Mouse (Mus musculus): ENCODE data around the gene D10Wsu102e. TPM values are rescaled to one million over a fixed set of nuclear protein-coding genes. Genes with fewer than 3 reads are reported as not detected.
"Not testable (repeated sequence)": the region's sequence is repeated elsewhere in the genome, so short reads cannot be mapped to it uniquely, and the experiment has no call there.

The D10Wsu102e gene
- polyA plus RNA-seq, 1 experiment: 0.54 TPM

DNA sequence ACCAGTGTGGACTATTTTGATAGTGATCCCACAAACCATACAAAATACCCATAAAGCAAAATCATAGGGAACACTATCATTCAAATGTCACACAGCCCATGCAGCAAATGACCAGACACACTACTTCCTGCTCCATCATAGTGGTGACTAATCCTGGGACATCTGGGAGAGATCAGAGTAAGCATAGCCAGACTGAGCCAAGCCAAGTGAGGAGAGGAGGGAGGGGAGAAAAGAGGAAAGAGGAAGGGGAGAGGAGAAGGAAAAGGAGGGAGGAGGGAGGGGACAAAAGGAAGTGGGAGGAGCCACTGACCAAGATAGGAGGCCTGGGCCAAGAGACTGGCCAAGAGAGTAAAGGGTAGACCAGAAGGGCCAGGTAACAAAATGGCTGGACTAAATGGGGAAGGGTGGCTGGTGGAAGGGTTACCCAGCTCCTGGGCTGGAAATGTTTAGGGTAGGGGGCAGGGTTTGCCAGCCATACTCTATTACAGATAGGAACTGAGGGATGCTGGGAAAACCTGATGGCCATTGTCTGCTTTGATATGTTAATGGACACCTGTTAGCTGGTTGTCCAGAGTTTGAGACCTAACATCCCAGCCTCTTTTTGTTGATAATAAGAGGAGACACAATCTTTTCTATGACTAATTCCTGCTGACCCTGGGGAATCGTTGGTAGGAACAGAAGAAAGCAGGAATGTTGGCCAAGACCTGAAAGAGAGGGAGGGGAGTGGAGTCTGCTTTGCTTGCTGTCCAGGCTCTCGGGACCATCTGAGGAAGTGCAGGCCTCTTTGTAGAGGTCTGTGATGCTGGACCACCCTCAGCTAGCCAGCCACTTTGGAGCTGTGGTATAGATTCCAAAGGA lies 16.0 kb upstream of the D10Wsu102e start:
- H3K4me1 ChIP-seq (ENCODE audit: control insufficient read depth, insufficient read depth, low read length): peaks cover 33% of the 10 kb centered on the region
- TF ChIP-seq CTCF (IDR thresholded peaks at IDR 0.05; ENCODE audit: low read depth, low read length) (no peak), POLR2A (IDR thresholded peaks at IDR 0.05; ENCODE audit: borderline replicate concordance, low read depth, low read length) (no peak)
- no peak overlapping the region for H3K4me3 ChIP-seq (ENCODE audit: insufficient read depth, low read length)
- peak overlapping the region; percentile 91 for H3K27ac ChIP-seq (ENCODE audit: insufficient read depth, low read depth, low read length)

DNA sequence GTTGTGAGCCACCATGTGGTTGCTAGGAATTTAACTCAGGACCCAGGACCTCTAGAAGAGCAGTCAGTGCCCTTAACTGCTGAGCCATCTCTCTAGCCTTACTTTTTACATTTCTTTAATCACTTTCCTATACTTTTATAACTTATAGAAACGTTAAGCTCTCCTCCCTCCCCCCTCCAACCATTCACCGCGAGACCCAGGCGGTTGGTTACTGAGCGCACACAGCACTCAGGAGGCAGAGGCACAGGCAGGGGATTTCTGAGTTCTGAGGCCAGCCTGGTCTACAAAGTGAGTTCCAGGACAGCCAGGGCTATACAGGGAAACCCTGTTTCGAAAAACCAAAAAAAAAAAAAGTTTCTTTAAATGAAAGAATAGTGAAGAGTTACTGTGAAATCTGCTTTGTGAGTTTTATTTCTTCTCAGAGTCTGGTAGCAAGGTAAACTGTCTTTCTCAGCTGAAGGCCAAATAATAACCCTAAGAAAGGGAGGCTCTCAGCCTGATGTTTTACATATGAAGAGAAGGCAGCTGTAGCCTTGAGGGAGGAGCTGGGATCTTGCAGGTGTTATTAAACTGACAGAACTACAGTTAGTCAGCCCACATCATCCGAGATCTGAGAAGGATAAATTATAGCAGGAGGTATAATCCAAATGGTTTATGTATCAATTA lies 14.2 kb upstream of the D10Wsu102e start:
- H3K27ac ChIP-seq (ENCODE audit: insufficient read depth, low read depth, low read length): no peak overlapping the region
- TF ChIP-seq CTCF (IDR thresholded peaks at IDR 0.05; ENCODE audit: low read depth, low read length) (no peak), POLR2A (IDR thresholded peaks at IDR 0.05; ENCODE audit: borderline replicate concordance, low read depth, low read length) (no peak)

DNA sequence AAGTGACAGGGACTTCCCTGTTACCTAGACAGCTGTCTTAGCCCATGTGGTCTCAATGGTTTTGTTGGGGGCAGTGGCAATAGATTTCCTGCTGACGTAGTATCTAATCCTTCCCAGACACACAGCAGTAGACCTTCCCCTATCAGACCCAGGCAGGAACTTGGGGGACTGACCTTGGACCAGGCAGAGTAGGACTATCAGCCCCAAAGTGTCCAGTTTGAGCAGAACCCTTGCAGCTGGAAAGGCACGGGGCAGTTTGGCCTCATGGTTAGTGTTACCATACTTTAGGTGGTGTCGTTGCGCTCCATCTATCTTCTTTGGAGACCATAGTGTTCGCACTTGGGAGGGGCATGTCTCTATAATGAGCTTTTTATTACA lies 13.7 kb upstream of the D10Wsu102e start:
- Histone ChIP-seq H3K4me1 (ENCODE audit: control insufficient read depth, insufficient read depth, low read length) (peaks cover 32% of the 10 kb centered on the region), H3K27ac (ENCODE audit: insufficient read depth, low read depth, low read length) (no peak overlapping the region), H3K4me3 (ENCODE audit: insufficient read depth, low read length) (no peak overlapping the region)
- TF ChIP-seq CTCF (IDR thresholded peaks at IDR 0.05; ENCODE audit: low read depth, low read length) (no peak), POLR2A (IDR thresholded peaks at IDR 0.05; ENCODE audit: borderline replicate concordance, low read depth, low read length) (no peak)

More for the DNA sequence above, 14.2 kb upstream of the D10Wsu102e start:
- peaks cover 33% of the 10 kb centered on the region for H3K4me1 ChIP-seq (ENCODE audit: control insufficient read depth, insufficient read depth, low read length)
- no peak overlapping the region for H3K4me3 ChIP-seq (ENCODE audit: insufficient read depth, low read length)

DNA sequence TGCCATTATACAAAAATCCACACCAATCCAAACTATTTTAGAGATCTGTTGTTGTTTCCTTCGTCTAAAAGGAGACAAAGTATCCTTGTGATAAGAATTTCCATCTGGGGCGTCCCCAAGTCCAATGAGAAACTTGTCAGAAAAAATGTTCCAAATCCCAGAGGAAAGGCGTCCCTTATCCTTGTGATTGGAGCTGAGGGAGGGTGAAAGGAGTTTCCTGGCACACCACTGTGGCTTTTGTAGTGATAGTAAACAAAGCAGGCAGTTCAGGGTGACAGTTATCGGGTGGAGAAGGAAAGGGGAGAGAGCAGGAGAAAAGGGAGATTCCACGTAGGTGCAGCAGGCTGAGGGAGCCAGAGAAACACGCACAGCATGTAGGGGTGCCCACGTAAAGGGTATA lies 12.5 kb upstream of the D10Wsu102e start:
- Histone ChIP-seq H3K27ac (ENCODE audit: insufficient read depth, low read depth, low read length) (no peak overlapping the region), H3K4me1 (ENCODE audit: control insufficient read depth, insufficient read depth, low read length) (peaks cover 20% of the 10 kb centered on the region), H3K4me3 (ENCODE audit: insufficient read depth, low read length) (no peak overlapping the region)
- TF ChIP-seq POLR2A (IDR thresholded peaks at IDR 0.05; ENCODE audit: borderline replicate concordance, low read depth, low read length): no peak
- no peak for TF ChIP-seq CTCF (IDR thresholded peaks at IDR 0.05; ENCODE audit: low read depth, low read length)

GRCm38 (mm10) chr10:83350689-83351088 lies 9.3 kb upstream of the D10Wsu102e start:
- no peak overlapping the region for H3K27ac ChIP-seq (ENCODE audit: insufficient read depth, low read depth, low read length)
- no peak for TF ChIP-seq POLR2A (IDR thresholded peaks at IDR 0.05; ENCODE audit: borderline replicate concordance, low read depth, low read length)
- no peak overlapping the region for H3K4me3 ChIP-seq (ENCODE audit: insufficient read depth, low read length)
- peaks cover 13% of the 10 kb centered on the region for H3K4me1 ChIP-seq (ENCODE audit: control insufficient read depth, insufficient read depth, low read length)

DNA sequence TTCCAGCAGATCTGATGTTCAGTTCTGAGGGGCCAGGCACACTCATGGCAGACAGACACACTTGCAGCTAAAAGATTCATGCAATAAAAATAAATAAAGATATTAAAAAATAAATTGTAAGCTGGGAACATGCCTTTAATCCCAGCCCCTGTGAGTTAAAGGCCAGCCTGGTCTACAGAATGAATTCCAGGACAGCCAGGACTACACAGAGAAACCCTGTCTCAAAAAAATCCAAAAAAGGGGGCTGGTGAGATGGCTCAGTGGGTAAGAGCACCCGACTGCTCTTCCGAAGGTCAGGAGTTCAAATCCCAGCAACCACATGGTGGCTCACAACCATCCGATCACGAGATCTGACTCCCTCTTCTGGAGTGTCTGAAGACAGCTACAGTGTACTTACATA lies 8.2 kb upstream of the D10Wsu102e start:
- H3K4me3 ChIP-seq (ENCODE audit: insufficient read depth, low read length); H3K27ac ChIP-seq (ENCODE audit: insufficient read depth, low read depth, low read length): not testable (repeated sequence)
- H3K4me1 ChIP-seq (ENCODE audit: control insufficient read depth, insufficient read depth, low read length): peaks cover 13% of the 10 kb centered on the region

GRCm38 (mm10) chr10:83353680-83354332 lies 6.2 kb upstream of the D10Wsu102e start:
- Histone ChIP-seq H3K4me1 (ENCODE audit: control insufficient read depth, insufficient read depth, low read length) (peaks cover 16% of the 10 kb centered on the region), H3K27ac (ENCODE audit: insufficient read depth, low read depth, low read length) (peak overlapping the region; percentile 24; the same call in 1 of the 2 replicates), H3K4me3 (ENCODE audit: insufficient read depth, low read length) (no peak overlapping the region)
- TF ChIP-seq CTCF (IDR thresholded peaks at IDR 0.05; ENCODE audit: low read depth, low read length) (no peak), POLR2A (IDR thresholded peaks at IDR 0.05; ENCODE audit: borderline replicate concordance, low read depth, low read length) (no peak)

GRCm38 (mm10) chr10:83354333-83354719 lies 5.7 kb upstream of the D10Wsu102e start:
- Histone ChIP-seq H3K27ac (ENCODE audit: insufficient read depth, low read depth, low read length) (0 out of 2 replicates have a peak overlapping the region, but pooled peaks have one; percentile 24), H3K4me1 (ENCODE audit: control insufficient read depth, insufficient read depth, low read length) (peaks cover 21% of the 10 kb centered on the region), H3K4me3 (ENCODE audit: insufficient read depth, low read length) (no peak overlapping the region)
- TF ChIP-seq CTCF (IDR thresholded peaks at IDR 0.05; ENCODE audit: low read depth, low read length) (no peak), POLR2A (IDR thresholded peaks at IDR 0.05; ENCODE audit: borderline replicate concordance, low read depth, low read length) (no peak)

DNA sequence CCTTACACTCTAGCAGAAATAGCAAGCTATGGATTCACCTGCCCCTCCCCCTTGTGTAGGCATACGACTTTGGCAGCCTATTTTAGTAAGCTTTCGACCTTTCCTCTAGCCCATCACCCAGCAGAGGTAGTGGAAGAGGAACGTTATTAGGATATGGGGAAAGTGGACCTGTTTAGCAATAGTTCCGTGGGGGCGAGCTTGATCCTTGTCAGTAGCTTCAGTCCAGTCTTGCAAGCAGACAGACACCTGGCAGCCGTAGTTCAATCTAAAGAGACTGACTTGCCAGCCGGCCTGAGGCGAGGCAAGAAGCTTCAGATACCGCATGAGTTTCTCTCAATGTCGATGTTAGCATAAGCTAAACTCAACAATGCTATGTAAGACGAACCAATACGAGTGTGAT lies 3.6 kb upstream of the D10Wsu102e start:
- TF ChIP-seq CTCF (IDR thresholded peaks at IDR 0.05; ENCODE audit: low read depth, low read length): no peak
- no peak for TF ChIP-seq POLR2A (IDR thresholded peaks at IDR 0.05; ENCODE audit: borderline replicate concordance, low read depth, low read length)
- Histone ChIP-seq H3K4me3 (ENCODE audit: insufficient read depth, low read length) (no peak overlapping the region), H3K4me1 (ENCODE audit: control insufficient read depth, insufficient read depth, low read length) (peaks cover 28% of the 10 kb centered on the region), H3K27ac (ENCODE audit: insufficient read depth, low read depth, low read length) (no peak overlapping the region)

DNA sequence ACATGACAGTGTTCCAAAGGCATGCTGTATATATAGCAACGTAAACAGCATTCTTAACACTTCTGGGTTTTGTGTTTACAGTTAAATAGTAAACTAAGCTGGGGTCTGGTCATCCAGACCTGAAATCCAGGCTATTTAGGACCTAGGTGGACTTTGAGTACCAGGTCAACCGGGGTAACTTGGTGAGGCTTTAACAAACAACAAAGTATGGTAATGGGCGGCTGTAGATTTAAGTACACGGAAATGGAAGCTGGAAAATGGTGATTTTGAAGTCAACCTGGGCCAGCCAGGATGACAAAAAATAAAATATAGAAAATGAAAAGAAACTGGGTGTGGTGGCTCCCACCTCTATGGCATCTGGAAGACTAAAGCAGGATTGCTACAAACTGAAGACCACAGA lies 570 bp upstream of the D10Wsu102e start:
- TF ChIP-seq CTCF (IDR thresholded peaks at IDR 0.05; ENCODE audit: low read depth, low read length) (no peak), POLR2A (IDR thresholded peaks at IDR 0.05; ENCODE audit: borderline replicate concordance, low read depth, low read length) (no peak)
- peak overlapping the region; percentile 52 for H3K27ac ChIP-seq (ENCODE audit: insufficient read depth, low read depth, low read length)
- peak overlapping the region; percentile 33; the same call in 1 of the 2 replicates for H3K4me3 ChIP-seq (ENCODE audit: insufficient read depth, low read length)
- H3K4me1 ChIP-seq (ENCODE audit: control insufficient read depth, insufficient read depth, low read length): peaks cover 28% of the 10 kb centered on the region

Measured in bone marrow macrophage, adult 2 months (primary cell).